Mouse (Mus musculus) gastrocnemius, adult 18-20 months (tissue): Measurements from ENCODE around the gene Olfr372. TPM values are rescaled to one million over a fixed set of nuclear protein-coding genes. Genes with fewer than 3 reads are reported as not detected.

Source experiments
- DNase-seq: peaks from one replicate; pipeline ENCODE4 v3.0.0; 2021; ENCODE audit warnings: low spot score
- total RNA-seq, 2 experiments: library from RNA; stranded (reverse); gene quantifications; 2 replicates each; pipeline ENCODE4 v1.2.3; 2021

Gene Olfr372
- total RNA-seq, 2 experiments from 2014 or later = not detected

DNA sequence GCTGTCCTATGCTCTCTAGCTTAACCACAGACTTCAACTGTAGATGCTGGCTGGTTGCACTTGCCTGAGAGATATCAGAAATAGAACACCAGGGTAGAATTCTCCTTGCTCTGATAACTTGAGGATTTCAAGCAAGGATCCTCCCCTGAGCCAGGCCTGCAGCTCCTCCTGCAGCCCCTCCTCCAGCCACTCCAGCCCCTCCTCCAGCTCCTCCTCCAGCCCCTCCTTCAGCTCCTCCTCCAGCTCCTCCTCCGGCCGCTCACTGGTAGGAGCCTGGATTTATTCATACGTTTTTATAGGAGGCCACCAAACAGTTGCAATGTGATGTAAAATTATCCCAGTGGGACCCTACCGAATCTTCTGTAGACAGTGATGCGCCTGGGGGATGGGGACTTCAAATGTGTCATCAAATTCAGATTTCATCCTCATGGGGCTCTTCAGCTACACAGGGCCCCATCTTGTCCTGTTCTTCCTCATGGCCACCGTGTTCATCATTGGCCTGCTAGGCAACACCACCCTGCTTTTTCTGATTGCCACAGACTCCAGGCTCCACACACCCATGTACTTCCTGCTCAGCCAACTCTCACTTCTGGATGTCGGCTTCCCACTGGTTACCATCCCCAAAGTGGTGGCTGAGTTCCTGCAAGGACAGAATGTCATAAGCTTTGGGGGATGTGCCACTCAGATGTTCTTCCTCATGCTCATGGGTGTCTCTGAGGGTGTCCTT lies 58.5 kb downstream of the Olfr372 start:
- peak; percentile 32 for DNase-seq

DNA sequence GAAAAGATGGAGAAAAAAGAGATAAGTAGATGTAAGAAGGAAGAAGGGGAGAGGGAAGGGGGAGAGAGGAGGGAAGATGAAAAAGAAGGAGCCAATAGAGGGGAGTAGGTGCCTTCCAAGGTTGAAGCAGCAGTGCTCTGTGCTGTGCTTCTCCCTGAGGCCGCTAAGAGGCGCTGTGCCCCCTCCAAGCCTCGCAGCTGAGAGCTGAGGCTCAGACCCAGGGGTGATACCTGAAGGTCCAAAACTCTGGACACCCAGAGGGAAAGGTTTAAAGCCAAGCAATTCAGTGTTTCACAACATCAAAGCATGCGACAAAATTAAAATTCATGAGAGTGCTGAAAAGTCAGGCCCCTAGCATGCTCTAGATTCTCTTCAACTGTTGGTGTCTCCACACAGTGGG lies 64.1 kb downstream of the Olfr372 start:
- DNase-seq = no peak

DNA sequence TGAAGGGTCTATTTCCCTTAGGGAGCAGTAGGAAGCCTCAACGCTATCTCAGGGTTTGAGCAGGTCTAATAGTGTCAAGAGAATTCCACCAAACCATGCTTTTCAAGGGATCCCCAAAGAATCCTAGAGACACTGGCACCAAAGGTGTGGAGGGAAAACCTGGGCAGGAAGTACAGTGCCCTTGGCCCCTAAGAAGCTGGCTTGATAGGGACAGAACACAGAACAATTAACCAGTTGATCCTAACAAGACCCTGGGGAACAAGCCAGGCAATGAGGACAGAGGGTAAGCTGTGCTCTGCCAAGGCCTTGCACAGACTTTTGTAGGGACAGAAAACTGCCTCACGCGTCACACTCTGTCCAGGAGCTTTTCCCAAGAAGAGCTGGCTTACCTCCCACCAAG lies 65.7 kb downstream of the Olfr372 start, which contains the start of gene Olfr374:
TSS of gene Olfr374 (plus strand) at position 301 of the 400 bp plus-strand sequence.
- no peak for DNase-seq

Other genes starting within 250 kb of the Olfr372 start
- gene Zfp709, start 159.2 kb upstream of the Olfr372 start, total RNA-seq = 1 to 10 TPM; 1.9 to 2.1 TPM
- 1 to 10 TPM; 2.9 to 3.5 TPM for gene Zfp882, start 132.6 kb upstream of the Olfr372 start, total RNA-seq
- gene Zfp617, start 132.6 kb upstream of the Olfr372 start, total RNA-seq = 10 to 100 TPM; 18.9 to 19.8 TPM
- 1 to 10 TPM; 2.6 to 4.0 TPM for gene Zfp961, start 90.2 kb upstream of the Olfr372 start, total RNA-seq
- gene Cyp4f18, start 31.6 kb upstream of the Olfr372 start, total RNA-seq = under 1 TPM; 0.23 to 0.38 TPM
- not detected for gene Olfr373, start 42.0 kb downstream of the Olfr372 start, total RNA-seq
- gene Olfr374, start 65.8 kb downstream of the Olfr372 start, total RNA-seq = not detected
- gene Tpm4, start 93.8 kb downstream of the Olfr372 start, total RNA-seq = 10 to 100 TPM; 23.8 to 42.5 TPM
- gene Rab8a, start 120.0 kb downstream of the Olfr372 start, total RNA-seq = 10 to 100 TPM in 1 of 2 experiments, 1 to 10 TPM in 1; 8.9 to 10.6 TPM
- gene Hsh2d, start 148.4 kb downstream of the Olfr372 start, total RNA-seq = not detected
- not detected for gene Cib3, start 171.6 kb downstream of the Olfr372 start, total RNA-seq
- gene Gm11034, start 172.4 kb downstream of the Olfr372 start, total RNA-seq = not detected
- 1 to 10 TPM; 7.3 to 9.4 TPM for gene Fam32a, start 178.5 kb downstream of the Olfr372 start, total RNA-seq
- gene Ap1m1, start 198.8 kb downstream of the Olfr372 start, total RNA-seq = 10 to 100 TPM; 20.9 to 21.8 TPM